Mouse (Mus musculus) ovary, postnatal 36 days (tissue): Measurements from ENCODE around the gene Arl5c.
"Not testable (repeated sequence)": the region's sequence is repeated elsewhere in the genome, so short reads cannot be mapped to it uniquely, and the experiment has no call there.

Source experiments
- DNase-seq: peaks from one replicate; pipeline ENCODE4 v3.0.0; 2022; ENCODE audit warnings: low spot score, mixed read lengths

The Arl5c gene

DNA sequence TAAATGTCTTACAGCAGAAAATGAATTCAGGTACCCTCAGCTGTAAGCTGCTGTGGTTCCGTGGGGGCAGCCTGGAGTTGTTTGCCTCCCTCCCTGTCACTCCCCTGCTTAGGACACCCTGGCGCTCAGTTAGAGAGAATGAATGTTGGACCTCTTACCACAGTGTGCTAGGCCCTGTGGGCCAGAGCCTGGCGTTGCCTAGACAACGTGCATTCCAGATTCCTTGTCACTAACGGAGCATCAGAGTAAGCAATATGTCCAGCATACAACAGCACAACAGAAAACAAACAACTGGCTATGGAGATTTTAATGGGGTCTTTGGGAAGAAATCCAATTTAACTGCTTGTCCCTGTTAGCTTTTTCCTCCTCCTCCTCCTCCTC is 36.7 kb downstream of the Arl5c start:
- no peak for DNase-seq

- DNase-seq: no peak
Observed at GRCm38 (mm10) chr11:97958641-97959299, 37.2 kb downstream of the Arl5c start.

GRCm38 (mm10) chr11:97956905-97957560 is 38.9 kb downstream of the Arl5c start:
- DNase-seq: peak; percentile 28

- no peak for DNase-seq
Observed at GRCm38 (mm10) chr11:97955915-97956314, 40.1 kb downstream of the Arl5c start.

- DNase-seq: no peak
Observed at GRCm38 (mm10) chr11:97955146-97955902, 40.7 kb downstream of the Arl5c start.

DNA sequence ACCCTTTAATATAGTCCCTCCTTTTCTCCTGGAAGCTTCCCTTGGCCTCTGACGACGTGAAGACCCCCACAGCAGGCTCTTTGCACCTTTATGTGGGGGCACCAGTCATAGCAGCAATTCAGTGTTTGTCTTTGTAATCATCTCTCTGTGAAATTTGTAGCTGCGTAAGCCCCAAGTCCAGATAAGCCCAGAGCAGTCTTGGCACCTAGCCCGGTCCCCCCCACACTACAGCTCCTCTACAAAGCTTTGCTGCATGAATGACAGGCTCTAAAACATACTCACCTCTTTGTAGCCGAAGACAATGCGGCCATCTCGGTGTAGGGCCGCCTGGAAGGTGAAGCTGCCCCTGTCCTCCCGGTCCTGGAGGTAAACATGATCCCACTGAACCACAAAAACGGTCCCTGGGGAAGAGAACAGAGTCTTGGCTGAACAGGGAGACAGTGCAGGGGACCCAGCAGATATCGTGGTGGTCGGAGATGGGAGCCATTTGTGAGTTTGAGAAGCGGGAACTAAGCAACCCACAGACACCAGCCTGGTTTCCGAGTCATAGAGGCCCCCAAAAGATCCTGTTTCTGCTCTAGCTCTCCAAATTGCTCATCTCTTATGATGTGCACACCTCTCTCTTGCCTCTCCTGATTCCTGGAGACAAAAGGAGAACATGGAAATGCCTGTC is 41.4 kb downstream of the Arl5c start:
- no peak for DNase-seq

DNA sequence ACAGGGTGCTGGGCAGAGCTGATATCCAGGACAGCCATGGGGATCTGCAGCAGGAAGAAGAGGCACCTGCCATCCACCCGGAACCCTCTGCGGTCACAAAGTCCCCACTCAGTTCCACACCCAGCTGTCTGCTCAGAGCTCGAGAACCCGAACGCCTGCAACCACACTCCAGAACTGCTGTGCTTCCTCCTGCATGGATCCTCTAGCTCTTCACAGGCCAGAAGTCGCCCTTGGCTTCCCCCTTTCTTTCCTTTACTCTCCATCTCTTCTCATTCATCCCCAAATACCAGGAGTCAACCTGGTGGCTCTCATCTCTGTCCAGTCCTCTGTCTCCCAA is 42.1 kb downstream of the Arl5c start:
- no peak for DNase-seq

DNA sequence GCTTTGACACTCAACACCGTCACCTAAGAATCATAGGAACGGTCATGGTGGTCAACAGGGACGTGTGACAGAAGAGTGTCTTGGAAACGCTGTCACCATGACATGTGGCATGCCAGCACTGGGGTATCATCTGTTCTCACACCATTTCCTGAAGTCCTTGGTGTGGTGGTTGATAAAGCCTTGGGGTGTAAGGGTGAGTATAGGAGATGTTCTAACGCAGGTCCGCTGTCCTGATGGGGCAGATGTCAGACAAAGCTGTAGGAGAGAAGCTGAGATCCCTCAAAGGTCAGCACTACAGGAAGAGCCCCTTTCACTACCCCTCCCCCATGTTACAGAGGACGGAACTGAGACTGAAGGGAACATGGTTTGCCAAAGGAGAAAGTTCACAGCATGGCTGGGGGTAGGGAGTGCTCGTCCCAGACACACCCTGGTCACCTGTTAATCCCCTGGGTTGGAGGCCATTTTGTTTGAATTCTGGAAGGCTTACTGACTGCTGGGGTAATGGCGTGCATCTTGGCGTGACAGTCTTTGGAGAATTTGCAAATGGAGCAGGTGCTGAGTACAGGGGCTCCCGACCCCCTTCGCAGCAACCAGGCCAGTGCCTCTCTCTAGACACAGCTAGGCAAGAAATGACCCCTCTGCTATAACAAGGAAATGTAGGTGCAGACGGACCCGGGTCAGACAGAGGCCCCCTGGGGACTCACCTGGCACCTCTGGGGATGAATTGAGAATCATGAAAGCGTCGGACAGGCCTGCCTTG is 42.6 kb downstream of the Arl5c start:
- no peak for DNase-seq

- DNase-seq: no peak
Observed at GRCm38 (mm10) chr11:97952367-97953006, 43.5 kb downstream of the Arl5c start.

DNA sequence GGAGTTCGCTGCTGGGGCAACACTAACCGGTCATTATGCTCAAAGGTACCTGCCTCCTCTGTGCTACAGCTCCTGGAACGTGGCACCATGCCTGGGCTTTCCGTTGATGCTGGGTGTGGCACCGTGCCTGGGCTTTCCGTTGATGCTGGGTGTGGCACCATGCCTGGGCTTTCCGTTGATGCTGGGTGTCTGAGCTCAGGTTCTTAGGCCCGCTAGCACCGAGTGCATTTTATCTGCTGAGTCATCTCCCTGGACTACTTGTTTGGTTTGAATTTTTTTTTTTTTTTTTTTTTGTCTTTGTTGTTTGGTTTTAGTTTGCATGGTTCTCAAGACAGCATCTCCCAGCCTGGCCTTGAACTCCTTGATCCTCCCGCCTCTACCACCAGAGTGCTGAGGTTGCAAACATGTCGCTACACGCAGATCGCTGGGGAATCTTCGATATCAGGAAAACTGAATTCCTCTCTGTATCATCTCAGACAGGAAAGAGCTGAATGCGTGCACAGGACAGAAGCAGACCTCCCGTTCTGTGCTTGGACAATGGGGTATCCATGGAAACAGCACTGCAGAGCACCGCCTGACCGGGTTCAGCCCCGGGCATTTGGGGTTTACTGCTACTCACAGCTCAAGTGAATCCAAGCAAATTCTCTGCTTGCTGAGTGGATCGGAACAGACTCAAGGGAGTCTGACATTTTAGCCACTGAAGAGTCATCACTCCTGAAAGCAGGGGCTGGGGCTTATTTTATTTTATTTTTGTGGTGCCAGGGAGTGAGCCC is 46.1 kb downstream of the Arl5c start:
- DNase-seq: peak; percentile 27

- peak; percentile 42 for DNase-seq
Observed at GRCm38 (mm10) chr11:97947426-97947825, 48.6 kb downstream of the Arl5c start.

DNA sequence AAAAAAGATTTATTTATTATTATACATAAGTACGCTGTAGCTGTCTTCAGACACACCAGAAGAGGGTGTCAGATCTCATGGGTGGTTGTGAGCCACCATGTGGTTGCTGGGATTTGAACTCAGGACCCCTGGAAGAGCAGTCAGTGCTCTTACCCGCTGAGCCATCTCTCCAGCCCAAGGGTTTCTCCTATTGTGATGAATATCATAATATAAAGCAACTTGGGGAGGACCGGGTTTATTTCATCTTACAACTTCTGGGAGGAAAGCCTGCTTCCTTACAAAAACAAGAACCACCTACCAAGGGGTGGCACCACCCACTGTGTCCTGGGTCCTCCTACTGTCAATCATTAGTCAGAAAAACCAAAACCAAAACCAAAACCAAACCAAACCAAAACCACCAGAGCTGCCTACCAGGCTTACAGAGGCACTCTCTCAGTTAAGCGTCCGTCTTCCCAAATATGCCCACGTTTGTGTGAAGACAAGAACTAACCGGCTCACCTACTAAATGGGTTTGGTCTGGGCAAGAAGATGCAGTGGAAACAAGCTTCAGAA is 50.2 kb downstream of the Arl5c start:
- not testable (repeated sequence) for DNase-seq

DNA sequence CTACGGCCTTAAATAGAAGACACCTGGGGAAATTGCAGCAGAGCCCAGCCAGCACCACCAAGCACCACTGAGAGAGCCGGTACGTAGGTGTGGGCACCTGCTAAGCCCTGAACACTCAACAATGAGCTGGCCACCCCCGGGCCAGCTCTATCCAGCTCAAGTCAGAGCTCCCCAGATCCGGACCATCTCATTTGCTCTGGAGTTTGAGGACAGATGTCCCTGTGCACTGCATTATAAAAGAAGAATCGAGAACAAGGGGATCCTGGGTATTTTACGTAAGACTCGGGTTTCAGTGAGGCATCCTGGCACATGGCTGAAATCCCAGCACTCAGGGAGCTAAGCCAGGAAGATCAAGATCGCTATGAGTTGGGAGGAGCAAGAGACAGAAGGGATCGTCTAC is 51.0 kb downstream of the Arl5c start:
- no peak for DNase-seq

DNA sequence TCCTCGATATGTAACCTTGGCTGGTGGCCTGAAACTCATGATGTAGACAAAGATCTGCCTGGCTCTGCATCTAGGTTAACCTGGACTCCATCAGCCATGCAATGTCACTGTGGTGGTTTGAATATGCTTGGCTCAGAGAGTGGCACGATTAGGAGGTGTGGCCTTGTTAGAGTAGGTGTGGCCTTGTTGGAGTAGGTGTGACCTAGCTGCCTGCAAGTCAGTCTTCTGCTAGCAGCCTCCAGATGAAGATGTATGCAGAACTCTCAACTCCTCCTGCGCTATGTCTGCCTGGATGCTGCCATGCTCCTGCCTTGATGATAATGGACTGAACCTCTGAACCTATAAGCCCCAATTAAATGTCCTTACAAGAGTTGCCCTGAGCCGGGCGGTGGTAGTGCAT is 52.7 kb downstream of the Arl5c start:
- no peak for DNase-seq

DNA sequence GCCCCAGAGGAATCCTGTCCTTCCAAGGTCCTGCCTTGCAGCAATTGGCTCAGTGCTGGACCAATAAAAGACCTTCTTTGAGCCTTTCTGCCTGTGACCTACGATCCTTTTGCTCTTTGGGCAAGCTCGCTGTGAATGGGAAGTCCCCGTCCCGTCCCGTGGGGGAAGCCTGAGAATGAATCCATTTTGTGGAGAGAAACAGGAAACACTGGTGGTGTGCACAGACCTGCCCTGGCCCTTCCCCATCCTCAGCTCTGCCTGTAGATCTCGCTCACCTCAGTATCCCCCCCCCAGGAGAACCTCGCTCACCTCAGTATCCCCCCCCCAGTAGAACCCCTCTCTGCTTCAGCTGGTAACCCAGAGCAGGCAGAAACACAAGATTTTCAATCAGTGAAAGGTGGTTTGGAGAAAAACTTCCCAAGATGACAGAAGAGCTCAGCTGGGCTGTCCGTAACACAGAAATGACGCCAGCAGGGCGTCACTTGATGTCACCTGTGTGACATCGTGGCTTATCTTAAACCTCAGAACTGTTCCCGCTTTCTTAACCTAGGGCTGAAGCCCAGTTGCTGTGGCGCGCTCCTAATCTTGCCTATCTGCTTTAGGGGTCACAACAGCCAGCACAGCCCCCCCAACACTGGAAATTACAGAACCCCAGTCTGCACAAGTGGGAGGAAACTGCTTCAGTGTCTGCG is 53.4 kb downstream of the Arl5c start:
- no peak for DNase-seq
